Mouse (Mus musculus) kidney, postnatal 0 days (tissue): ENCODE measurements around the gene Rhoj. TPM values are rescaled to one million over a fixed set of nuclear protein-coding genes. Genes with fewer than 3 reads are reported as not detected.
A peak's percentile ranks its signal among the peaks of the same experiment; 100 is the strongest.

Experiments
- ATAC-seq: fragments of 200-750 bp; cut with Nextera tagmentation; replicated peaks from 2 replicates; pipeline ENCODE4 v1.8.0; 2017; ENCODE audit warnings: low read depth, moderate number of reproducible peaks, moderate TSS enrichment, moderate library complexity; ENCODE audit not compliant: low FRiP score
- DNase-seq: peaks from one replicate; pipeline ENCODE4 v3.0.0-alpha.2; 2016; ENCODE audit warnings: low spot score
- H3K27ac ChIP-seq: fragments of 300-500 bp; sonication (generic); 2 replicates; pipeline ENCODE4 v1.5.1; 2014; ENCODE audit warnings: mild to moderate bottlenecking
- H3K27me3 ChIP-seq: fragments of 300-500 bp; sonication (generic); 2 replicates; pipeline ENCODE4 v1.6.1; 2014; ENCODE audit warnings: low read length, mixed read lengths; ENCODE audit not compliant: insufficient read depth
- H3K36me3 ChIP-seq: fragments of 300-500 bp; sonication (generic); 2 replicates; pipeline ENCODE4 v1.6.1; 2014; ENCODE audit warnings: low read length, mixed read lengths; ENCODE audit not compliant: insufficient read depth
- H3K4me1 ChIP-seq: fragments of 300-500 bp; sonication (generic); replicated peaks from 2 replicates; pipeline ENCODE4 v1.6.1; 2014; ENCODE audit warnings: antibody characterized with exemption, low read length, mixed read lengths; ENCODE audit not compliant: insufficient read depth
- H3K4me2 ChIP-seq: fragments of 300-500 bp; sonication (generic); 2 replicates; pipeline ENCODE4 v1.6.1; 2014; ENCODE audit warnings: mild to moderate bottlenecking, low read length, moderate library complexity, mixed read lengths
- H3K4me3 ChIP-seq: fragments of 300-500 bp; sonication (generic); replicated peaks from 2 replicates; pipeline ENCODE4 v1.5.1; 2014; ENCODE audit warnings: low read depth, low read length
- H3K9ac ChIP-seq: fragments of 300-500 bp; sonication (generic); 2 replicates; pipeline ENCODE4 v1.6.1; 2014; ENCODE audit warnings: low read depth, low read length
- H3K9me3 ChIP-seq: fragments of 300-500 bp; sonication (generic); replicated peaks from 2 replicates; pipeline ENCODE4 v1.6.1; 2016; ENCODE audit warnings: low read length, inconsistent platforms, mixed read lengths
- CTCF ChIP-seq: IDR thresholded peaks from 2 replicates; pipeline ENCODE4 v1.5.1; 2016; ENCODE audit warnings: antibody characterized with exemption, low read depth, mild to moderate bottlenecking, moderate library complexity
- WGBS: fragments of 180-500 bp; shearing (Covaris S2); extraction: QIAGEN DNeasy Blood & Tissue Kit; methylation state at CpG from one replicate; pipeline ENCODE4 v1.1.7; 2014; 5-methylcytosine and 5-hydroxymethylcytosine counted together
- polyA plus RNA-seq: library from polyadenylated mRNA; unstranded; fragments of >200 nt; fragmentation: Nextera tagmentation; extraction: Ambion mirVana; gene quantifications from 2 replicates; pipeline ENCODE4 v1.2.1, GENCODE M21; 2015

The Rhoj gene
- polyA plus RNA-seq, 1 experiment from 2014 or later: 51.5 TPM

GRCm38 (mm10) chr12:75394011-75394773, 86.1 kb downstream of the Rhoj start:
- Histone ChIP-seq H3K4me1 (no peaks in the 10 kb centered on the region), H3K4me3 (no peak overlapping the region), H3K27ac (no peak overlapping the region), H3K9ac (no peak overlapping the region), H3K9me3 (no peaks in the 10 kb centered on the region), H3K36me3 (0 out of 2 replicates have a peak, but pooled peaks cover 3% of the 10 kb centered on the region), H3K4me2 (no peak overlapping the region), H3K27me3 (no peaks in the 10 kb centered on the region)
- WGBS: 71% methylated on average over 20 of the region's 20 CpGs
- no peak for TF ChIP-seq CTCF
- no peak for ATAC-seq
- no peak for DNase-seq

GRCm38 (mm10) chr12:75396616-75397015, 88.5 kb downstream of the Rhoj start:
- Histone ChIP-seq H3K36me3 (0 out of 2 replicates have a peak, but pooled peaks cover 3% of the 10 kb centered on the region), H3K4me3 (no peak overlapping the region), H3K4me1 (no peaks in the 10 kb centered on the region), H3K9me3 (no peaks in the 10 kb centered on the region), H3K27me3 (no peaks in the 10 kb centered on the region), H3K9ac (no peak overlapping the region), H3K4me2 (no peak overlapping the region), H3K27ac (no peak overlapping the region)
- ATAC-seq (no peak), DNase-seq (no peak)
- WGBS: 43% methylated on average over 3 of the region's 3 CpGs
- no peak for TF ChIP-seq CTCF

- Histone ChIP-seq H3K9ac (no peak overlapping the region), H3K27me3 (no peaks in the 10 kb centered on the region), H3K4me1 (no peaks in the 10 kb centered on the region), H3K4me3 (no peak overlapping the region), H3K9me3 (no peaks in the 10 kb centered on the region), H3K27ac (no peak overlapping the region), H3K4me2 (no peak overlapping the region), H3K36me3 (0 out of 2 replicates have a peak, but pooled peaks cover 3% of the 10 kb centered on the region)
- no peak for TF ChIP-seq CTCF
- 22% methylated on average over 7 of the region's 7 CpGs for WGBS
- ATAC-seq (no peak), DNase-seq (no peak)
Observed at GRCm38 (mm10) chr12:75397077-75397476, 89.0 kb downstream of the Rhoj start.

- no peak for ATAC-seq
- H3K9ac ChIP-seq: no peak overlapping the region
- no peaks in the 10 kb centered on the region for H3K36me3 ChIP-seq
- no peaks in the 10 kb centered on the region for H3K4me1 ChIP-seq
- H3K4me3 ChIP-seq: no peak overlapping the region
- H3K27me3 ChIP-seq: no peaks in the 10 kb centered on the region
- DNase-seq: peak; percentile 14
- no peaks in the 10 kb centered on the region for H3K9me3 ChIP-seq
- H3K27ac ChIP-seq: no peak overlapping the region
- H3K4me2 ChIP-seq: no peak overlapping the region
- no peak for TF ChIP-seq CTCF
- WGBS: 69% methylated on average over 9 of the region's 9 CpGs
Observed at GRCm38 (mm10) chr12:75412964-75413363, 104.8 kb downstream of the Rhoj start.

GRCm38 (mm10) chr12:75414991-75415390, 106.9 kb downstream of the Rhoj start:
- Histone ChIP-seq H3K4me3 (no peak overlapping the region), H3K36me3 (no peaks in the 10 kb centered on the region), H3K9me3 (no peaks in the 10 kb centered on the region), H3K4me2 (no peak overlapping the region), H3K9ac (no peak overlapping the region), H3K4me1 (no peaks in the 10 kb centered on the region), H3K27me3 (no peaks in the 10 kb centered on the region), H3K27ac (no peak overlapping the region)
- 67% methylated on average over 6 of the region's 6 CpGs for WGBS
- DNase-seq (no peak), ATAC-seq (no peak)
- no peak for TF ChIP-seq CTCF

- 83% methylated on average over 4 of the region's 4 CpGs for WGBS
Observed at GRCm38 (mm10) chr12:75416681-75417080, 108.6 kb downstream of the Rhoj start, which contains the start of gene Gphb5. TSS of gene Gphb5 (minus strand) at chr12:75416781.

More at GRCm38 (mm10) chr12:75416681-75417080, 108.6 kb downstream of the Rhoj start, which contains the start of gene Gphb5:
- DNase-seq (no peak), ATAC-seq (no peak)
- Histone ChIP-seq H3K9me3 (no peaks in the 10 kb centered on the region), H3K36me3 (no peaks in the 10 kb centered on the region), H3K4me2 (no peak within 1 kb of the TSS), H3K27ac (no peak within 1 kb of the TSS), H3K4me1 (no peaks in the 10 kb centered on the region), H3K27me3 (no peaks in the 10 kb centered on the region), H3K9ac (no peak within 1 kb of the TSS), H3K4me3 (no peak within 1 kb of the TSS)
- no peak for TF ChIP-seq CTCF
